Mouse (Mus musculus) olfactory bulb, adult 2 months (tissue): ENCODE measurements around the gene Smg5.

ENCODE experiments used
- CTCF ChIP-seq: fragments of 200-500 bp; IDR thresholded peaks from 2 replicates; pipeline ENCODE4 v1.5.1; 2012; ENCODE audit warnings: low read depth, mild to moderate bottlenecking, low read length, moderate library complexity; ENCODE audit not compliant: insufficient read depth
- POLR2A ChIP-seq: fragments of 200-500 bp; IDR thresholded peaks from 2 replicates; pipeline ENCODE4 v1.6.1; 2012; ENCODE audit warnings: mild to moderate bottlenecking, low read depth, low read length, moderate library complexity; ENCODE audit not compliant: insufficient read depth

DNA sequence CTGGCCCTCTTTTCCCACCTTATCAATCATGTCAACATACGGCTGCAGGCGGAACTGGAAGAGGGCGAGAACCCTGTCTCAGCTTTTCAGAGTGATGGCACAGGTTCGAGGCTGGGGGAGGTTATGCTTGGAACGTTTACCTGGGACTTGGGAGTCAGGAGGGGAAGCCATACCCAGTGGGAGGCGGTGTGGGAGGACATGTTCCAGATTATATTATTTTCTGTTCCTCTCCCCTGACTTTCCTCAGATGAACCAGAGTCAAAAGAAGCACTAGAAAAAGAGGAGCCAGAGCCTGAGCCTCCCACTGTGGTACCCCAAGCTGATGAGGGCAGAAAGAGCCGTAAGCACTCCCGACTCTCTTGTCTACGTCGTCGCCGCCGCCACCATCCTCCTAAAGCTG is 14.7 kb downstream of the Smg5 start:
- TF ChIP-seq CTCF (no peak), POLR2A (no peak)
